Mouse (Mus musculus) testis, adult 2 months (tissue): ENCODE measurements around the gene Map2. TPM values are rescaled to one million over a fixed set of nuclear protein-coding genes. Genes with fewer than 3 reads are reported as not detected.

ENCODE experiments used
- H3K27ac ChIP-seq: fragments of 200-500 bp; 2 replicates; pipeline ENCODE4 v1.5.1; 2012; ENCODE audit warnings: low read depth, low read length; ENCODE audit not compliant: control insufficient read depth, insufficient read depth
- H3K27me3 ChIP-seq: fragments of 200-500 bp; 2 replicates; pipeline ENCODE4 v1.6.1; 2012; ENCODE audit warnings: mild to moderate bottlenecking, low read length, moderate library complexity; ENCODE audit not compliant: control insufficient read depth, insufficient read depth
- H3K36me3 ChIP-seq: fragments of 200-500 bp; 2 replicates; pipeline ENCODE4 v1.6.1; 2012; ENCODE audit warnings: mild to moderate bottlenecking, low read length; ENCODE audit not compliant: control insufficient read depth, insufficient read depth
- H3K4me1 ChIP-seq: fragments of 200-500 bp; 2 replicates; pipeline ENCODE4 v1.6.1; 2012; ENCODE audit warnings: low read length; ENCODE audit not compliant: control insufficient read depth, insufficient read depth
- H3K4me3 ChIP-seq: fragments of 200-500 bp; 2 replicates; pipeline ENCODE4 v1.5.1; 2012; ENCODE audit warnings: low read depth, mild to moderate bottlenecking, low read length, moderate library complexity, mixed read lengths; ENCODE audit not compliant: control insufficient read depth
- CTCF ChIP-seq: fragments of 200-500 bp; IDR thresholded peaks from 2 replicates; pipeline ENCODE4 v1.5.1; 2012; ENCODE audit warnings: low read depth, mild to moderate bottlenecking, inconsistent platforms, low read length, moderate library complexity; ENCODE audit not compliant: control insufficient read depth, insufficient read depth, insufficient replicate concordance
- POLR2A ChIP-seq: fragments of 200-500 bp; IDR thresholded peaks from 2 replicates; pipeline ENCODE4 v1.6.1; 2012; ENCODE audit warnings: low read depth, mild to moderate bottlenecking, inconsistent platforms, low read length, moderate library complexity; ENCODE audit not compliant: control insufficient read depth
- polyA plus RNA-seq: library from polyadenylated mRNA; depleted of rRNA; stranded (reverse); fragments of >200 nt; gene quantifications from 2 replicates; pipeline ENCODE4 v1.2.3, GENCODE M21; 2012

The Map2 gene
- polyA plus RNA-seq, 1 experiment, result 89.4 TPM

- no peak overlapping the region for H3K4me3 ChIP-seq
- H3K27ac ChIP-seq, result no peak overlapping the region
- no peaks in the 10 kb centered on the region for H3K4me1 ChIP-seq
- TF ChIP-seq CTCF (no peak), POLR2A (no peak)
- no peaks in the 10 kb centered on the region for H3K27me3 ChIP-seq
- H3K36me3 ChIP-seq, result no peaks in the 10 kb centered on the region
Measured at GRCm38 (mm10) chr1:66157135-66157534, 17.9 kb upstream of the Map2 start.

GRCm38 (mm10) chr1:66157589-66157988, 17.5 kb upstream of the Map2 start:
- Histone ChIP-seq H3K27ac (no peak overlapping the region), H3K27me3 (no peaks in the 10 kb centered on the region), H3K4me1 (no peaks in the 10 kb centered on the region), H3K36me3 (no peaks in the 10 kb centered on the region), H3K4me3 (no peak overlapping the region)
- TF ChIP-seq POLR2A, result no peak

- TF ChIP-seq POLR2A (no peak), CTCF (no peak)
- Histone ChIP-seq H3K27me3 (no peaks in the 10 kb centered on the region), H3K27ac (no peak overlapping the region), H3K4me3 (no peak overlapping the region), H3K4me1 (no peaks in the 10 kb centered on the region), H3K36me3 (no peaks in the 10 kb centered on the region)
Measured at GRCm38 (mm10) chr1:66164648-66165047, 10.4 kb upstream of the Map2 start.

GRCm38 (mm10) chr1:66168722-66169121, 6.4 kb upstream of the Map2 start:
- Histone ChIP-seq H3K4me1 (no peaks in the 10 kb centered on the region), H3K27ac (no peak overlapping the region), H3K4me3 (no peak overlapping the region), H3K27me3 (no peaks in the 10 kb centered on the region), H3K36me3 (no peaks in the 10 kb centered on the region)
- TF ChIP-seq POLR2A (no peak), CTCF (no peak)

- no peak overlapping the region for H3K27ac ChIP-seq
Measured at GRCm38 (mm10) chr1:66172127-66172526, 2.9 kb upstream of the Map2 start.

GRCm38 (mm10) chr1:66173630-66174029, 1.4 kb upstream of the Map2 start:
- no peaks in the 10 kb centered on the region for H3K36me3 ChIP-seq
- peaks cover 4% of the 10 kb centered on the region; the same call in 1 of the 2 replicates for H3K4me1 ChIP-seq
- H3K27ac ChIP-seq, result no peak overlapping the region
- no peak for TF ChIP-seq CTCF
- no peak for TF ChIP-seq POLR2A
- H3K4me3 ChIP-seq, result no peak overlapping the region
- no peaks in the 10 kb centered on the region for H3K27me3 ChIP-seq

More at GRCm38 (mm10) chr1:66172127-66172526, 2.9 kb upstream of the Map2 start:
- Histone ChIP-seq H3K4me1 (peaks cover 4% of the 10 kb centered on the region; the same call in 1 of the 2 replicates), H3K4me3 (no peak overlapping the region), H3K36me3 (no peaks in the 10 kb centered on the region), H3K27me3 (no peaks in the 10 kb centered on the region)
- no peak for TF ChIP-seq POLR2A

- H3K4me3 ChIP-seq, result no peak overlapping the region
- no peaks in the 10 kb centered on the region for H3K27me3 ChIP-seq
- H3K4me1 ChIP-seq, result peaks cover 4% of the 10 kb centered on the region; the same call in 1 of the 2 replicates
- no peaks in the 10 kb centered on the region for H3K36me3 ChIP-seq
- H3K27ac ChIP-seq, result no peak overlapping the region
- TF ChIP-seq POLR2A, result no peak
- TF ChIP-seq CTCF, result no peak
Measured at GRCm38 (mm10) chr1:66176012-66176837, 1.2 kb downstream of the Map2 start.
